Mouse (Mus musculus) naive thymus-derived CD4-positive, alpha-beta T cell, adult 2 months (primary cell): ENCODE data around the gene Tmc7.

Experiments used
- DNase-seq: peaks from one replicate; pipeline ENCODE4 v3.0.0-alpha.2; 2011; ENCODE audit warnings: low read depth

Gene Tmc7

DNA sequence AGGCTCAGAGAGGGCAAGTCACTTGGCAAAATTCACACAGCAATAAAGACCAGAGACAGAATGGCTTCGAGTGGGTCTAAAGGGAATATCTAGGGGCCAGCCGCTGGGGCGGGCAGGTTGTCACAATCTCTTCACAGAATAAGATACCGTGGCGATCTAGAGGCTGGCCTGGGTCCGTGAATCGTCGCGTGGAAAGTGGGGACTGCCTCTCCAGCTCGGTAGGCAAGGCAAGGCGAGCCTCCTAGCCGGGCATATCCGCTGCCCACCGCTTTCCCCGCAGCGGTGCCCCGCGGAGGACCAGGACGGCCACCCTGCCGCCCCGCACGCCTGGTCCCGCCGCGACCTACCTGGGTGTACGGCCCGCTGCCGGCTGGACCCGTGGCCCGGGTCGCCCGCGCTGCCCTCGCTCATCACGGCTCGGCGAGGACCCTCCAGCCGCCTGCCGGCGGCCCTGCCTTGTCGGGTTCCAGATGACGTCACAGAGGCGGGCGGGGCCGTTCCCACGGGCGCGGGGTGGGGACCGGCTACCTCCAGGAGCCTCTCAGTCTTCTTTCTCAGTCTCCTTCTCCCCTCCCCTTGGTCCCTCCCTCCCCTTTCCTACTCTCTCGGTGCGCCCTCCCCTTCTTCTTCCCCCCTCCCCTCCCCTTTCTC is at the start of gene Tmc7:
Gene Tmc7, minus strand, starts transcription at position 480 of the 651 bp plus-strand sequence.
- peak; percentile 15 for DNase-seq

DNA sequence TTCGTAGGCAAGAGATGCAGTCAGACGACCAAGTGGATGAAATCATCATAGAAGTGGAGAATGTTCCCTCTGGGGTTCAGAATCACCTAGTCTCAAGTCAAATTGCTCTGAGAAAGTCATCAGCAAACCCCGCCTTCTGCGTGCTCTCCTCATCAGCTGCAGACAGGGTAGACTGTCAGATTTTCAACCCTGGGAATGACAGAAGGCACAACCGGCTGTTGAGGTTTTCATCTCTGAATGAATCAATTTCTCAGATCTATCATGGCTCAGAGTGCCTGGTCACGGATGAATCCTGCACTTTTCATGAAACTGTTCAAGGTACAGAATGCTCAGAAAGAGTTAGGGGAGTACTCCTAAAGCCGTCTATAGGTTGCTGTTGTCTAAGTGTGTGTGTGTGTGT is 49.4 kb upstream of the Tmc7 start:
- DNase-seq: no peak

DNA sequence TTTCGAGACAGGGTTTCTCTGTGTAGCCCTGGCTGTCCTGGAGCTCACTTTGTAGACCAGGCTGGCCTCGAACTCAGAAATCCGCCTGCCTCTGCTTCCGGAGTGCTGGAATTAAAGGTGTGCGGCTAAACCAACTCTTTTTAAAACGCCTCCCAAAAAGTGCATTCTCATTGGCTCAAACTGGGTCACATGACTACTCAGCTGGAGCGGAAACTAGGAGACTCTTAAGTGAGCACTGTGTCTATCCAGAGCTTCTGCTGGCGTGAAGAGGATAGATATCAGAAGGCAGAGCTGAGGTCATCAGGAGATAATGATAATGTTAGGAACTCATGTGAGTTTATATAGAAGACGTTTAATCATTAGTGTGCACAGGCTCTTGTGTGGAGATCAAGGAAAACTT is 48.6 kb upstream of the Tmc7 start:
- DNase-seq: no peak

DNA sequence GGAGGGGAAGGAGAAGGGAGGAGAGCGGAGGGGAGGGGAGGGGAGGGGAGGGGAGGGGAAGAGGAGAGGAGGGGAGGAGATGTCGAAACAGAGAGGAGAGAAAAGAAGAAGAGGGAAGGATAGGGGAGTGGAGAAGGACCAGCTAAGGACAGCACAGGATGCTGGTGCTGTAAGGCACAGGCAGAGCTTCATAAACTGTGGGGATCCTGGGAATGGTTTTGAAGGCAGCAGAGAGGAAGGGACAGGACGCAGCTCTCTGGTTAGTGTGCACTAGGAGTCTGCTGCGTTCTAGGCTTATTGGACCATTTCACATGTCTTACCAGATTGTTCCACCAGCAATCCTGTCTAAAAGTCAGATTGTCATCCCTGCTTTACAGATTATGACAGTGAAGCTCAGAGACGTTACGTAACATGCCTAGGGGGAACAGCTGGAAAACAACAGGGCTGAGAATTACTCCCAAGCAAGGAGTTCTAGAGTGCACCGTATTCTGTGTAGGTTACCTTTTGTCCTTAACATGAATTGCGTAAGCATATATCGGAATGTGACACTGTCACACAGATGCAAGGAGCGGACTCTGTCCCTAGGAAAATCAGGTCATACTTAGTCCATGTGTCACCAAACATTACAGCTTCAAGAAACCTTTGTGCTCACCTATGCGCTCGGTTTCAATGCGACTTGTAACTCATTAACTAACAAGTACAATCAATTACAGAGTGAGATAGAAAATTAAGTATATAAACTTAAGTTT is 43.2 kb upstream of the Tmc7 start:
- DNase-seq: no peak

GRCm38 (mm10) chr7:118621094-118621493 is 36.6 kb upstream of the Tmc7 start:
- DNase-seq: no peak

- no peak for DNase-seq
Observed at GRCm38 (mm10) chr7:118620243-118620906, 35.8 kb upstream of the Tmc7 start.

- DNase-seq: no peak
Observed at GRCm38 (mm10) chr7:118618104-118618503, 33.6 kb upstream of the Tmc7 start.

DNA sequence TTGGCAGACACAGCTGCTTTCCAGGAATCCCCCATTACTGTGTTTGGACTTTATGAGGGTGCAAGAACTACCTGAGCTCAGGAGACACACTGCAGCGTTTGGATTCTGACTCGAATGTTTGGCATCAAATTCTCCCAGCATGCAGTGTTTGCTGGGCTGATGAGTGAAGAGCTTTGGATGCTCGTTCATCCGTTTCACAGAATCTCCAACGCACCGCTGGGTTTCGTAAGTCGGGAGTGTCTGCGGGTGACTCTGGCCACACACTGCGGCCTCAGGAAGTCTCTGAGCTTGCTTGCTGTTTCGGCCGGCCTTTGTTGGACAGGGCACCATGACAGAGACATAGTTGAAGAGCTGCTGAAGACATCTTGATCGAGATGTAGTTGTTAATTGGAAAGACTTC is 29.5 kb upstream of the Tmc7 start:
- DNase-seq: no peak

GRCm38 (mm10) chr7:118611933-118612332 is 27.4 kb upstream of the Tmc7 start:
- DNase-seq: no peak

DNA sequence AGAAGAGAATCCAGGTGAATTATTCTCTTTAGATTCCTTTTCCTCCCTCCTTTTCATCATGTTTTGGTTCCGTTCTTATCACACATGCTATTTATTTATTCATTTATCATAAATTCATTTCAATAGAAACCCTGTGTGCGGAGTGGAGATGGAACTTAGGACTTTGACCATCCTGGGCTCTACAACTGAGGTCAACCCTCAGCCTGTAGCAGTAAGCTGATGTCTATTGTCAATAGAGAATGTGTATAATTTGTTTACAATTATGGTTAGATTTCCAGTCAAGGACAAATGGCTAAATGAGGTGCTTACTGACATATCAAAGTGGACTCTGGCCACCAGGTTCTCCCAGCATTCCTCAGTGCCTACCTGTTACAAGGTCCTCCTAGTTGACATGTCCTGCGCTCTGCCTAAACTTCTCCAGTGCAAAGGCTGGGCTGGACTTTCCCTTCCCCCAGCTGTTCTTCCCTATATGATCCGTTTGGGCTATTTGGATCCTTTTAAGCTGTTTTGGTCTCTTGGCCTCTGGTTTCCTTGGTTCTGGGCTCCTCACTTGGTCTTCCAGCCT is 26.7 kb upstream of the Tmc7 start:
- no peak for DNase-seq

DNA sequence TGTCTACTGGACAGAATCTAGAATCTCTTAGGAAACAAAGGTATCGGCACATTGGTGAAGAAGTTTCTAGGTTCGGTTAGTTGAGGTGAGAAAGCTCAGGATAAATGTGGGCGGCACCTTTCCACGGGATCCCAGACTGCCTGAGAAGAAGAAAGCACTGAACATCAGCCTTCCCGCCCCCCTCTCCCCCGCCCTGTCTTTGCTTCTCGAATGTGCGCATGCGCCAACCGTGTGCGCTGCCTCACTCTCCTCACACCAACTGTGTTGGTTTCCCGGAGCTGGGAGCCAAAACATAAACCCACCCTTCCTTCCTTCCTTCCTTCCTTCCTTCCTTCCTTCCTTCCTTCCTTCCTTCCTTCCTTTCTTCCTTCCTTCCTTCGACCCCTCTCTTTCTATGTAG is 26.2 kb upstream of the Tmc7 start:
- no peak for DNase-seq

GRCm38 (mm10) chr7:118609815-118610214 is 25.3 kb upstream of the Tmc7 start:
- DNase-seq: no peak

DNA sequence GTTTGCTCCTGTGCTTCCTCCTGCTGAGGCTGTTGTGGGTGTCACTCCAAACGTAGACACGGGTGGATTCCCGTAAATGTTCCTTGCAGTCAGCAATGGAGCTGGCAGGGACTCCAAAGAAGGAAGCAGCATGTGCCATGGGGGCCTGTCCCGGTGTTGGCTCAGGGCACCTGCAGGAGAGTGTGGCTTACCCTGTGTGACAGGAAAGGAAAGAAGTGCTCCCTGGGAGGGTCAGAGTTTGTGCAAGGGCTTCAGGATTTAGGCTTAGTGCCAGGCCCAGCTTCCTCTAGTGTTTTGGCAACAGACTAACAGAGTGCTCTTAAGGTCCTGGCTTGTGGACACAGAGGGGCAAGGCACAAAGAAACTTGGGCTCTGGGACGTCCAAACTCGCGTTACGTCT is 20.3 kb upstream of the Tmc7 start:
- no peak for DNase-seq

DNA sequence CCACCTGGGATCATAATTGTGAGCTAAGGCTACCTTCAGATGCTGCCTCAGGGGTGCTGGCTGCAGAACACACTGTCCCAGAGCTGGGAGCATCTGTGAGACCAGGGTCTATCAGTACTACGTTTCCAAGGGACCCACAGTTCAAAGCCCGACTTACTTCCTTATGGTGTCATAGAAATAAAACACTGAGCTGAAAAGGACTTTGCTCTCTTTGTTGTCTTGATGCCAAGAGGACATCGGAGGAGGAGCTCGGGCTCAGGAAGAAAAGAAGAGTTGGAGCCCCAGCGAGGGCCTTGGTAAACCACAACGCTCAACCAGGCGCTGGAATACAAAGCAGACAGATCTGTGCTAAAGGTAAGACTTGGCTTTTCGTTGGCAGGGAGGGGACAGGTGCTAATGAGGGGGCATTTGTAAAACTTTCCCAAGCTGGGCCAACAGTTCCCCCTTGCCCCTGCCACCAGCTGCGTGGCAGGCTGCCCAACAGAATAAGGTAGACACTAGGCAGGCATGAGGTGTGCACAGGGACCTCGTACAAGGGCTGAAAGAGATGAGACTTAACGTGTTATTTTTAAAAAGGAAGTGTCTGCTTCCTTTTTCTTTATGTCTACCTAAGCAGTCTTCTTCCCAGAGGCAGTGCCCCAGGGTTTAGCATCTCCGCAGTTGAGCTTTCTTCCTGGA is 15.6 kb upstream of the Tmc7 start:
- no peak for DNase-seq

DNA sequence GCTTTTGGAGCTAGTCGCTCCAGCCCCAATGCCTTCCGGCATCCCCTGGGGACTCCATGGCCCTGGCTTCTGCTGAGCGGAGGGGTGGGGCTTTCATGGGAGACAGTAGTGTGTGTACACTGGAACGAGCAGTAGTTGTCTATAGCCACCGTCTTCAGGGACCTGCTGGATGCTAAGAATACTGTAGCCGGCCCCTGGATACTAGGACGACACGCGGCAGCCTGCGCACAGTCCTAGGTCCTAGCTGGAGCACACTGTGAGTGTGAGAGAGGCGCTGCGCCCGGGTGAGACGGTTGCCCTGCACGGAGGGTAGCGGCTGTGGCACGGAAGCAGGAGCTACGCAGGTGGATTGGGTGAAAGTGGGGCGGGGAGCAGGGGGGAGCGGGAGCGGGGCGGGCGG is 12.7 kb upstream of the Tmc7 start, which contains the start of gene Tmc5:
Gene Tmc5, plus strand, starts transcription at position 97 of the 400 bp plus-strand sequence.
- no peak for DNase-seq

DNA sequence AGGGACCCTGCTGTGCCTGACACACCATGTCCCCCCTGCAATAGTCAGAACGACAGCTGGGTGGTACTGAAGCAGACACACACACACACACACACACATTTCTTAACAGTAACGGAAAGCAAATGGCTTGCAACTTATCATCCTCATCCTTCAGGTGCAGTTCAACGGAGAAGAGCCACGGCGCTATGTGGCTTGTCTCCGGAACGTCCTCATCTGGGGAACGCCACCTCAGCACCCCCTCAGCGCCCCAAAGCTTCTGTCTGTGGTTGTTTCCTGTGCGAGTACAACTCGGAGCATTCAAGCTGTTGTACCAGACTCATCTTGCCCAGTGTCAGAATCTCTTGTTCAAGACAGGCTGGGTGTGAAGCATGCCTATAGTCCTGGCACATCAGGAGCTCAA is 11.7 kb upstream of the Tmc7 start:
- DNase-seq: no peak

- DNase-seq: peak; percentile 86
Observed at GRCm38 (mm10) chr7:118595228-118595627, 10.7 kb upstream of the Tmc7 start.

- no peak for DNase-seq
Observed at GRCm38 (mm10) chr7:118594611-118595010, 10.1 kb upstream of the Tmc7 start.

DNA sequence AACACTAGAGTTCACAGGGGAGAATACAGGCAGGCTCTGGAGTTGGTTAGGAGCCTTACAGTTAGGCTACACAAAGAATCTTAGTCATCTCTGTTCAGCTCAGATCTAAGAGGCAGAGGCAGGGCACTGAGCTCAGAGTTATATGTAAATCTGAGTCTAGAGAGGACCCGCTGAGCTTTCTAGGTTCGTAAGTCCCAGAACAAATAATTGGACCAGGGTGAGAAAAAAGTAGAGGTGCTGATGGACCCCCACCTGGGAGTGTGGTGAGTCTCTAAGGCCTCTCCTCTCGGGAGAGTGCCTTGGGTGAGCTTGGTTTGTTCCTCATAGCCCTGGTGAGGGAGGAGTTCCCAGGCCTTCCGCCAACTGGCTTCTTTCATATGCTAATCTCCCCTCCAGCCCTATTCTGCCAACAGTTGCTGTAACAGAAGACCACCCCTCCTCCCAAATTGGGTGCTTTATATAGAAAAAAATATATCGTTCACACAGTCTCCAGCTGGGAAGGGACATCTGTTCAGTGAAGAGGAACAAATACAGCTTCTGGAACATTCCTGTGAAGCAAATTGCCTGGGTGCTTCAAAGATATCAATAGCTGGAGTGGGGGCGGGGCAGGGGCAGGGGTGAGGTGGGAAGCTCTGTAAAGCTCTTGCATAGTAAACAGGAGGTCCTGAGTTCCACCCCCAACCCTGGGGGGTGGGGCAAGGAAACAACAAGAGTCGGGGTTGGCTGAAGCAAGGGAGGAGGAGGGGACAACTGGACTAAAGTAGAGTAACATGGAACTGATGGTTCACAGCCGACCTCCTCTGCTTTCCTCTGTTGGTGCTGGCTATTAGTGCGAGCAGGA is 9.3 kb upstream of the Tmc7 start:
- DNase-seq: no peak

DNA sequence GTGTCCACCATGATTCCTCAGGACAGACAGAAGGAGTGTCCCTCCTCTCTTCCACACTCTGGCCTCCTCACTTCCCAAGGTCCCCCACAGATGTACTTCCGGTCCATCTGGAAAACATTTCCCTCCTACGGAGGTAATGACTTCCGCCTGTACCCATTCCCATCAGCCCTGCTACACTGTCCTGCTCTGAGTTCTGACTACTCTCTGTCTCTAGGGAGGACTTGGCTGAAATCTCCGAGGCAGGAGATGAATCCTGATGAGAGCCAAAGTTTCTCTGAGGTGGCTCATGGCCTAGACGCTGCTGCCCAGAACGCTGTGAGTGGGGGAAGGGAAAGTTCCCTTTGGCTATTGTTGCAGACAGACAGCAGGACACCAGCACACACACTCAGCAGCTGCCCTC is 7.6 kb upstream of the Tmc7 start:
- DNase-seq: no peak

GRCm38 (mm10) chr7:118590726-118591305 is 6.3 kb upstream of the Tmc7 start:
- DNase-seq: no peak
